Mouse (Mus musculus) C2C12 (cell line): ENCODE results near the gene Dydc2. TPM values are rescaled to one million over a fixed set of nuclear protein-coding genes. Genes with fewer than 3 reads are reported as not detected.
A peak's percentile ranks its signal among the peaks of the same experiment; 100 is the strongest.
"Not testable (repeated sequence)": the region's sequence is repeated elsewhere in the genome, so short reads cannot be mapped to it uniquely, and the experiment has no call there.

ENCODE experiments used
- H3K27me3 ChIP-seq: one replicate; pipeline ENCODE4 v1.6.1; 2011; ENCODE audit not compliant: control insufficient read depth, insufficient read depth, insufficient read length
- H3K36me3 ChIP-seq: one replicate; pipeline ENCODE4 v1.6.1; 2011; ENCODE audit not compliant: control insufficient read depth, insufficient read depth
- H3K4me3 ChIP-seq: one replicate; pipeline ENCODE4 v1.5.1; 2011; ENCODE audit warnings: mild to moderate bottlenecking, control low read depth; ENCODE audit not compliant: poor library complexity, insufficient read depth, severe bottlenecking
- H3K79me2 ChIP-seq: one replicate; pipeline ENCODE4 v1.6.1; 2011; ENCODE audit not compliant: control insufficient read depth, insufficient read depth
- H3K79me3 ChIP-seq: one replicate; pipeline ENCODE4 v1.6.1; 2011; ENCODE audit warnings: low read depth, control low read depth
- H3ac ChIP-seq: one replicate; pipeline ENCODE3; 2011; ENCODE audit warnings: low read depth; ENCODE audit not compliant: control insufficient read depth, insufficient read length
- CEBPB ChIP-seq: IDR thresholded peaks from one replicate; pipeline ENCODE4 v1.6.1; 2011; ENCODE audit warnings: low read depth, mild to moderate bottlenecking, control low read depth, moderate library complexity
- CTCF ChIP-seq: IDR thresholded peaks from one replicate; pipeline ENCODE4 v1.5.1; 2011; ENCODE audit not compliant: control insufficient read depth, insufficient read depth, insufficient read length
- FOSL1 ChIP-seq: IDR thresholded peaks from one replicate; pipeline ENCODE4 v1.8.0; 2011; ENCODE audit warnings: mild to moderate bottlenecking, low read length; ENCODE audit not compliant: poor library complexity, insufficient read depth, severe bottlenecking
- MAX ChIP-seq: IDR thresholded peaks from one replicate; pipeline ENCODE4 v1.6.1; 2011; ENCODE audit warnings: mild to moderate bottlenecking, control low read depth
- MYOD1 ChIP-seq: IDR thresholded peaks from one replicate; pipeline ENCODE4 v1.6.1; 2011; ENCODE audit warnings: low read depth; ENCODE audit not compliant: control insufficient read depth, insufficient read length
- MYOG ChIP-seq: IDR thresholded peaks from one replicate; pipeline ENCODE4 v1.6.1; 2011; ENCODE audit not compliant: control insufficient read depth, insufficient read length; ENCODE audit errors: extremely low read depth
- USF1 ChIP-seq: IDR thresholded peaks from one replicate; pipeline ENCODE4 v1.6.1; 2011; ENCODE audit warnings: low read depth, mild to moderate bottlenecking, control low read depth, moderate library complexity
- polyA plus RNA-seq: library from polyadenylated mRNA; unstranded; fragments of >200 nt; fragmentation: generic; extraction: Trizol; gene quantifications from one replicate; pipeline ENCODE4 v1.2.1, GENCODE M21; 2012; ENCODE audit warnings: missing spikeins

Dydc2 gene
- polyA plus RNA-seq, 1 experiment = 0.07 TPM

GRCm38 (mm10) chr14:41065168-41065567, 3.8 kb downstream of the Dydc2 start:
- Histone ChIP-seq H3K27me3 (no peaks in the 10 kb centered on the region), H3ac (no peak overlapping the region)
- TF ChIP-seq CEBPB (no peak), MYOD1 (no peak), CTCF (no peak), FOSL1 (no peak), USF1 (no peak), MYOG (no peak)

GRCm38 (mm10) chr14:41053190-41053589, 15.8 kb downstream of the Dydc2 start:
- H3K36me3 ChIP-seq, H3K79me2 ChIP-seq, H3K27me3 ChIP-seq: not testable (repeated sequence)

More at GRCm38 (mm10) chr14:41065168-41065567, 3.8 kb downstream of the Dydc2 start:
- no peaks in the 10 kb centered on the region for H3K79me3 ChIP-seq
- H3K36me3 ChIP-seq = no peaks in the 10 kb centered on the region
- no peaks in the 10 kb centered on the region for H3K79me2 ChIP-seq
- no peak overlapping the region for H3K4me3 ChIP-seq

GRCm38 (mm10) chr14:41052481-41052880, 16.5 kb downstream of the Dydc2 start:
- no peaks in the 10 kb centered on the region for H3K27me3 ChIP-seq
- TF ChIP-seq MYOG (no peak), MYOD1 (no peak), CTCF (no peak), MAX (no peak), FOSL1 (no peak), USF1 (no peak), CEBPB (no peak)
- H3K36me3 ChIP-seq = no peaks in the 10 kb centered on the region

More at GRCm38 (mm10) chr14:41053190-41053589, 15.8 kb downstream of the Dydc2 start:
- not testable (repeated sequence) for H3K4me3 ChIP-seq, H3K79me3 ChIP-seq, H3ac ChIP-seq

GRCm38 (mm10) chr14:41050471-41050870, 18.5 kb downstream of the Dydc2 start:
- H3ac ChIP-seq = no peak overlapping the region
- H3K79me3 ChIP-seq = no peaks in the 10 kb centered on the region
- TF ChIP-seq MYOD1 (no peak), MAX (no peak), MYOG (no peak), CEBPB (no peak), CTCF (no peak), FOSL1 (no peak), USF1 (no peak)

More at GRCm38 (mm10) chr14:41052481-41052880, 16.5 kb downstream of the Dydc2 start:
- no peaks in the 10 kb centered on the region for H3K79me2 ChIP-seq
- no peak overlapping the region for H3K4me3 ChIP-seq
- H3K79me3 ChIP-seq = no peaks in the 10 kb centered on the region
- no peak overlapping the region for H3ac ChIP-seq

GRCm38 (mm10) chr14:41047402-41047801, 21.6 kb downstream of the Dydc2 start:
- TF ChIP-seq FOSL1 = no peak
- TF ChIP-seq MYOG = no peak
- TF ChIP-seq USF1 = no peak
- TF ChIP-seq CEBPB = no peak
- TF ChIP-seq CTCF = no peak
- TF ChIP-seq MYOD1 = no peak
- no peak for TF ChIP-seq MAX
- no peaks in the 10 kb centered on the region for H3K36me3 ChIP-seq
- no peaks in the 10 kb centered on the region for H3K27me3 ChIP-seq
- H3K4me3 ChIP-seq = no peak overlapping the region
- H3K79me2 ChIP-seq = no peaks in the 10 kb centered on the region
- H3ac ChIP-seq = no peak overlapping the region
- no peaks in the 10 kb centered on the region for H3K79me3 ChIP-seq

More at GRCm38 (mm10) chr14:41050471-41050870, 18.5 kb downstream of the Dydc2 start:
- Histone ChIP-seq H3K36me3 (no peaks in the 10 kb centered on the region), H3K4me3 (no peak overlapping the region), H3K79me2 (no peaks in the 10 kb centered on the region), H3K27me3 (no peaks in the 10 kb centered on the region)

GRCm38 (mm10) chr14:41035146-41035798, 33.7 kb downstream of the Dydc2 start:
- H3K27me3 ChIP-seq = no peaks in the 10 kb centered on the region
- no peaks in the 10 kb centered on the region for H3K79me2 ChIP-seq
- no peak overlapping the region for H3K4me3 ChIP-seq
- H3K79me3 ChIP-seq = no peaks in the 10 kb centered on the region
- H3ac ChIP-seq = no peak overlapping the region
- H3K36me3 ChIP-seq = no peaks in the 10 kb centered on the region
- TF ChIP-seq MAX (no peak), FOSL1 (no peak), USF1 (no peak), CTCF (peak; percentile 63), MYOD1 (no peak), CEBPB (no peak)
